Mouse (Mus musculus): ENCODE data around the gene Unc50. TPM values are rescaled to one million over a fixed set of nuclear protein-coding genes. Genes with fewer than 3 reads are reported as not detected.

Unc50 gene
- total RNA-seq, 2 experiments from 2014 or later: 78.9 to 80.4 TPM

- DNase-seq (ENCODE audit: low spot score in 2 of 2): no peak
Measured at GRCm38 (mm10) chr1:37484612-37485011, 54.7 kb downstream of the Unc50 start.

DNA sequence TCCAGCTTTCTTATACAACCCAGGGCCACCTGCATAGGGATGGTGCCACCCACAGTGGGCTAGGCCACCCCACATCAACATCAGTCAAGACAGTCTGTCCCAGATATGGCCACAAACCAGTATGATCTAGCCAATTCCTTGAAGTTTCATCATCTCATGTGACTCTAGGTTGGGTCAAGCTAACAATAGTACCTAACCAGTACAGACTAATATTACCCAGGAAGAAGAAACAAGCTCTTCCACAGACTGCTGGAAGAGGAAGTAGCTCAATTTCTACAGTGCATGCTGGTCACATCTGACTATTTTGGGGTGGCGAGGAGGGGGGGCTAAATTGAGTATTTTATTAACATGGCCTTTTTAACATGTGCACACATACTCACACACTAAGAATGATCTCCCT is 56.5 kb downstream of the Unc50 start:
- DNase-seq (ENCODE audit: low spot score in 2 of 2): no peak

GRCm38 (mm10) chr1:37486994-37487393 is 57.1 kb downstream of the Unc50 start:
- DNase-seq (ENCODE audit: low spot score in 2 of 2): no peak

DNA sequence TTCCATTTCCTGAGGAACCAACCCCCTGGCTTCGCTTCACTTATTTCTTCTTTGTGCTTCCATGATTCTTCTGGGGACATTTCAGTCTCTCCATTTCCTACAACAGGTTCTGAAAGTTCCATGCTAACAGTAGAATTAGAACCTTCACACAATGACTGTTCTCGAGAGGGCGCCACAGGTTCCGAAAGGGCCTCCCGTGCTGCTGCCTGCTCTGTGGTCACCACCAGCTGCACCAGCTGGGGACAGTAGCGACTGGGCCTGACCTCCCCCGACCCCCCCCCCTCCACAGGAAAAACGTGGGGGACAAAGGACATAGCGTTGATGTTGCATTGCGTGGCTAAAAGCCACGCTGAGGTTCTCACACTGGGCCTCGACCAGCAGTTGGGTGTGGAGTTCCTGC is 58.6 kb downstream of the Unc50 start:
- no peak for DNase-seq (ENCODE audit: low spot score in 2 of 2)

Other genes with a start within 250 kb of the Unc50 start
- gene Cnga3, start 215.7 kb upstream of the Unc50 start, total RNA-seq (2021): 1 to 10 TPM; 3.2 to 4.3 TPM
- gene Inpp4a, start 130.3 kb upstream of the Unc50 start, total RNA-seq (2021): 10 to 100 TPM; 25.1 to 29.7 TPM
- 10 to 100 TPM; 78.0 to 78.9 TPM for gene Coa5, start within 50 bp of the Unc50 start, total RNA-seq (2021)
- 10 to 100 TPM in 1 of 2 experiments, 1 to 10 TPM in 1; 7.9 to 12.6 TPM for gene Mgat4a, start 110.9 kb downstream of the Unc50 start, total RNA-seq (2021)

Data from adrenal gland, postnatal 4 days (tissue).